Mouse (Mus musculus): Measurements from ENCODE around the gene Tulp2. TPM values are rescaled to one million over a fixed set of nuclear protein-coding genes. Genes with fewer than 3 reads are reported as not detected.
A peak's percentile ranks its signal among the peaks of the same experiment; 100 is the strongest.
"Not testable (repeated sequence)": the region's sequence is repeated elsewhere in the genome, so short reads cannot be mapped to it uniquely, and the experiment has no call there.

Gene Tulp2
- polyA plus RNA-seq, 1 experiment, result 0.17 TPM

DNA sequence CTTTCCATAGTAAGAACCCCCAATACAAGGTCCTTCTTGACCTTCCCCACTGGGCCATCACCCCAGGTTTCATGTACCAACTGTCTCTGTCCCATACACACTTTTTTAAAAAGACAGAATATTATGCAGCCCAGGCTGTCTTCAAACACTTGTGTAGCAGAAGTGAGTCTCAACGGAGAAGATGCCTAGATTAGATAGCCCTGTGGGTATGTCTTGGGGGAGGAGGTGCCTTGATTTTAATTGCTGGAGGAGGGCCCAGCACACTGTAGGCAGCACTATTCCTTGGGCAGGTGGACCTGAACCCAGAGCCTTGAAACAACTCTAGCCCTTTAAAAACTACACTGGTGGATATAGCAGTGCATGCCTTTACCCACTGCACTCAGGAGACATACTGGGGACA, 489 bp downstream of the Tulp2 start:
- WGBS, result 74% methylated on average over 1 of the region's 1 CpGs
- H3K4me3 ChIP-seq (replicated peaks; ENCODE audit: extremely low read depth, low read depth, low read length), result no peak overlapping the region
- no peak for DNase-seq
- H3K4me1 ChIP-seq (ENCODE audit: control insufficient read depth, insufficient read depth, low read length), result no peaks in the 10 kb centered on the region
- TF ChIP-seq POLR2A (IDR thresholded peaks at IDR 0.05; ENCODE audit: borderline replicate concordance, extremely low read depth, low read depth, low read length), result no peak
- no peak for TF ChIP-seq CTCF (IDR thresholded peaks at IDR 0.05; ENCODE audit: insufficient read depth, low read length)

DNA sequence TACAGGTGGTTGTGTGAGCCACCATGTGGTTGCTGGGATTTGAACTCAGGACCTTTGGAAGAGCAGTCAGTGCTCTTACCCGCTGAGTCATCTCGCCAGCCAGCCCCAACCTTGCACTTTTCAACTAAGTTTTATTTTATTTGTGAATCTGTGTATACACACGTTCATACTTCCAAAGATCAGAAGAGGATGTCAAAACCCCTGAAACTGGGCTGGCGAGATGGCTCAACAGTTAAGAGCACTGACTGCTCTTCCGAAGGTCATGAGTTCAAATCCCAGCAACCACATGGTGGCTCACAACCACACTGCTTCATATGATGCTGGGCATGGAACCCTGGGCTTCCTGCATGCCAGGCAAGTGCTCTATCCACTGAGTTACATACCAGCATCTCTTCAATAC, 3.3 kb downstream of the Tulp2 start:
- H3K4me1 ChIP-seq (ENCODE audit: control insufficient read depth, insufficient read depth, low read length); DNase-seq; H3K4me3 ChIP-seq (replicated peaks; ENCODE audit: extremely low read depth, low read depth, low read length): not testable (repeated sequence)
- 89% methylated on average over 5 of the region's 5 CpGs for WGBS

DNA sequence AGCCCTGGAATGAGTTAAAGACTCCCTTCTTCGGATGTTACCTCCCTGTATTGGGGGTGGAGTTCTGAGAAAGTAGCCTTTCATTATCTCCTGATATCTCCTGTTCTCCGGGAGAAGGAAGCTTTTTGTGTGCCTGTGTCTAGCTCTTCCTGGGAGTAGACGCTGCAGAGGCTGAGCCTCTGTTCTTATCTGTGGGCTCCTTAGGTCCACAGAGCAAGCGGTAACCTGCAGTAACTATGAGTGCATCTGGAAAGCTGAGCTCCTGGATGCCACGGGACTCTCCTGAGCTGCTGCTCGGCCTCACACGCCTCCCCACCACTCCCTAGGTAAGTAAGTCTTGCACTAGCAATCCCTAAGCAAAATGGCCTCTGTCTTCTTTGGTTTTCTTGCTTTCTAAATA, 4.5 kb downstream of the Tulp2 start:
- Histone ChIP-seq H3K4me1 (ENCODE audit: control insufficient read depth, insufficient read depth, low read length) (peaks cover 3% of the 10 kb centered on the region; the same call in 1 of the 2 replicates), H3K4me3 (replicated peaks; ENCODE audit: extremely low read depth, low read depth, low read length) (no peak overlapping the region)
- TF ChIP-seq CTCF (IDR thresholded peaks at IDR 0.05; ENCODE audit: insufficient read depth, low read length) (no peak), POLR2A (IDR thresholded peaks at IDR 0.05; ENCODE audit: borderline replicate concordance, extremely low read depth, low read depth, low read length) (no peak)
- DNase-seq, result no peak
- 62% methylated on average over 7 of the region's 7 CpGs for WGBS

DNA sequence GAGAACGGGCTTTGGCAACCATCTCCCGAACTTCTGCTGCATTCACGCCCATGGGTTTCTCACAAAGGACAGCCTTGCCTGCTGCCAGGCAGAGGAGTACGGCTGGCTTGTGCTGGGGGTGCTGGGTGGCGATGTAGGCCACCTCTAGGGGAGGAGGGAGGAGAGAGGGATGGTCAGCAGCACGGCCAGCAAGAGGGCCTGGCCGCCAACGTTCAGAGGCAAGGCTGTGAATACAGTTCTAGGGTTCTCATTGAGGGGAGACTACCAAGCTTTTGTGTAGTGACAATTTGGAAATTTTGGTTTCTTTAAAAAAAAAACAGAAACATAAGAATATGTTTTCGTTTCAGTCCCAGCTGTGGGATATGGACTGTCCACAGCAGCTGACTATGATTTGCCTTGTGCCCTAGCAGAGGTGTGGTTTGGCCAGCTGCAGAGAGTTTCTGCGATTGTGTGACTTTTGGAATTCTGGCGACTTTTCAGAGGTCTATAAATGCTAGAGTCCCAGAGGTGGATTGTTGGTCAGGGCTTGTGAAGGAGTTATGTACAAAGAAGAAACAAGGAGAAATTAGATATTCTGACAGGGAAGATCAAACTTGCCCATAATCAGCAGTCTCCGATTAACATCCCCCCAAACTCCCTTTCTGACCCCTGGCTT, 5.2 kb downstream of the Tulp2 start, which contains the start of gene Gm45808:
Gm45808 (minus strand) TSS at position 51 of the 655 bp plus-strand sequence.
- WGBS, result 78% methylated on average over 12 of the region's 12 CpGs
- TF ChIP-seq CTCF (IDR thresholded peaks at IDR 0.05; ENCODE audit: insufficient read depth, low read length) (no peak), POLR2A (IDR thresholded peaks at IDR 0.05; ENCODE audit: borderline replicate concordance, extremely low read depth, low read depth, low read length) (no peak)
- Histone ChIP-seq H3K4me3 (replicated peaks; ENCODE audit: extremely low read depth, low read depth, low read length) (no peak within 1 kb of the TSS), H3K4me1 (ENCODE audit: control insufficient read depth, insufficient read depth, low read length) (peaks cover 3% of the 10 kb centered on the region; the same call in 1 of the 2 replicates)
- no peak for DNase-seq

DNA sequence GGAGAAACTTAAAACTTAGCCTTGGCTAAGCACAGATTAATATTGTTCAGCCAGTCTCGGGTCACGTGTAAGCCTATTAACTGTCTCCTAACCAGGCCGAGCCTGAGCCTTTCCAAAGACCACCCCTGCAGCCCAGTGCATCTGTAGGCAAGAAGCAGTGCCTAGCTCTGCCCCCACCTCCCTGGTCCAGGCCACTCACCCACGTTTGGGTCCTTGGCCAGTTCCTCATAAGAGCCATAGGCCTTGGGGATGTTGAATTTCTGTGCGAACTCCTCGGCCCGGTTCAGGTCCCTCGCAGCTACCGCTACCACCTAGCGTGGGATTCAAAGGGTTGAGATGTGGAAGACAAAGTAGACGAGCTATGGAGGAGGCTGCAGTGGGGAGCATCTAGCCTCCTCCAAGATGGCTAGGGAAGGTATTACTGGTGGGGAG, 6.2 kb downstream of the Tulp2 start:
- DNase-seq, result no peak
- H3K4me3 ChIP-seq (replicated peaks; ENCODE audit: extremely low read depth, low read depth, low read length), result no peak overlapping the region
- WGBS, result 61% methylated on average over 11 of the region's 11 CpGs
- TF ChIP-seq CTCF (IDR thresholded peaks at IDR 0.05; ENCODE audit: insufficient read depth, low read length) (no peak), POLR2A (IDR thresholded peaks at IDR 0.05; ENCODE audit: borderline replicate concordance, extremely low read depth, low read depth, low read length) (no peak)
- peaks cover 3% of the 10 kb centered on the region; the same call in 1 of the 2 replicates for H3K4me1 ChIP-seq (ENCODE audit: control insufficient read depth, insufficient read depth, low read length)

DNA sequence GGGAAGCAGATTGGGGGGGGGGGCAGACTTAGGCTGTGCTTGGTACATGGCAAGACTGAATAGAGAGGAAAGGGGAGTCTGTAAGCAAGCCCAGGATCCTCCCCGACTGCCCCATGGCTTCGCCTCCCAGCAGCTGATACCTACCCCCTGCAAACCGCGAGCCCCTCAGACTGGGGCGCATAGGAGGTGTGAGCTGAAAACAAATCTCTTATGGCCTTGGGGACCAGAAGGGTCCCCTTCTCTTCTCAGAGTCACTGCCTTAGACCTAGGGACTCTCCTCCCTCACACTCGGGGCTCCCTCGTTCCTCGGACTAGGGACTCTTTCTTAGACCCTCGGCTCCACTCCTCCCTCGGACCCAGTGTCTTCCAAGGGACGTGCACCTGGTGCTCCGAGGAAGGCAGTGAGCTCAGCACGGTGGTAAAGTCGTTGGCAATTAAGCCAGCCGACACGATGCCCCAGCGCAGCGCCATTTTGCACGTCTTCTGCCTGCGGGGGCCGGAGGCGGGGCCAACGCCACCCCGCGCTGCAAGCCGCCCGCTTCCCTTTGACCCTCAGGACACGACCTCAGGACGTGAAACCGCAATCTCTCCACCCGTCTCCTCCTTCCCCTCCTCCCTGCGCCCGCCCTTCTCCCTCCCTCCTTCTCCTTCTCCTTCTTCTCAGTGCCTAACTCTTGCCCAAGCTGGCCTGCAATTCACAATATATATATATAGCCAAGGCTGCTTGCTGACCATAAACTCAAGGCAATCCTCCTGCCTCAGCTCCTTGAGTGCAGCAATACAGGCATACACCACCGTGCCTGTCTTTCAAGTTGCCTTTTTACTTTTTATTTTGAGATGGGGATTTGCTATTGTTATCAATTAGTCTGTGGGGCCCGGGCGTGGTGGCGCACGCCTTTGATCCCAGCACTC, 6.9 kb downstream of the Tulp2 start, which contains the start of gene Dhdh:
Dhdh (minus strand) TSS at position 513 of the 912 bp plus-strand sequence.
- peak; percentile 66 for DNase-seq
- Histone ChIP-seq H3K4me1 (ENCODE audit: control insufficient read depth, insufficient read depth, low read length) (peaks cover 3% of the 10 kb centered on the region; the same call in 1 of the 2 replicates), H3K4me3 (replicated peaks; ENCODE audit: extremely low read depth, low read depth, low read length) (peak within 1 kb of the TSS; percentile 84)
- 13% methylated on average over 38 of the region's 38 CpGs for WGBS
- no peak for TF ChIP-seq CTCF (IDR thresholded peaks at IDR 0.05; ENCODE audit: insufficient read depth, low read length)
- peak; percentile 79; the same call in 1 of the 2 replicates for TF ChIP-seq POLR2A (IDR thresholded peaks at IDR 0.05; ENCODE audit: borderline replicate concordance, extremely low read depth, low read depth, low read length)

DNA sequence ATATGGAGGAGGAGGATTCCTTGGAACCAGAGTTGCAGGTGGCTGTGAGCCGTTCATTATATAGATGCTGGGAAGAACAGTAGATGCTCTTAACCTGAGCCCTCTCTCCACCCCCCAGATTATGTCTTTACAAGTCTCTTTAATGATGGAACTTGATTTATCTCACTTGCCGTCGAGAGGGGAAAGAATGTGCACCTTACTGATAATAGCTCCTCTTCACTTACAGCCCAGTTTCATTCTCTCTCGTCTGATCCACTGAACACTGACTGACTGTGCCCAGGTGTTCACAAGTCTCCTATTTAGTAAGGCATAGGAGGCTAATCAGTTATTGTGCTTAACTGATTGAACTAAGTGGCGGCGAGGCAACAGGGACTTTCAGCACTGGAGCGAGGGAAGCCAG, 7.9 kb downstream of the Tulp2 start:
- Histone ChIP-seq H3K4me3 (replicated peaks; ENCODE audit: extremely low read depth, low read depth, low read length) (no peak overlapping the region), H3K4me1 (ENCODE audit: control insufficient read depth, insufficient read depth, low read length) (peaks cover 3% of the 10 kb centered on the region; the same call in 1 of the 2 replicates)
- no peak for DNase-seq
- TF ChIP-seq POLR2A (IDR thresholded peaks at IDR 0.05; ENCODE audit: borderline replicate concordance, extremely low read depth, low read depth, low read length), result no peak
- TF ChIP-seq CTCF (IDR thresholded peaks at IDR 0.05; ENCODE audit: insufficient read depth, low read length), result no peak
- 83% methylated on average over 7 of the region's 7 CpGs for WGBS

DNA sequence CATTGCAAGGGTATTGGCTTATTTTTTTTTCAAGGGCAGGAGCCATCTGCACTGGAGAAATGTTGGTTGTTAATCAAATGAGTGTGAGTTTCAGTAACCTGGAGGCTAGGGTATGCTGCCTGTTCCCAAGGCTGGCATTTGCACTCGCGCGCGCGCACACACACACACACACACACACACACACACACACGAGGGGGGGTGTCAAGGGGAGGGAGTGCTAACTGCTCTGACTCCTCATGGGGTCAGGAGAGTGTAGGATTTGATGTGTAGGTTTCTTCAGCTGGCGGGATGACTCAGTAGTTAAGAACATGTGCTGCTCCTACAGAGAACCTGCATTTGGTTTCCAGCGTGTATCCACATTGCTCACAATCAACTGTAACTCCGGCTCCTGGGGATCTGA, 9.1 kb downstream of the Tulp2 start:
- Histone ChIP-seq H3K4me1 (ENCODE audit: control insufficient read depth, insufficient read depth, low read length) (peaks cover 3% of the 10 kb centered on the region; the same call in 1 of the 2 replicates), H3K4me3 (replicated peaks; ENCODE audit: extremely low read depth, low read depth, low read length) (no peak overlapping the region)
- DNase-seq, result no peak
- TF ChIP-seq CTCF (IDR thresholded peaks at IDR 0.05; ENCODE audit: insufficient read depth, low read length) (no peak), POLR2A (IDR thresholded peaks at IDR 0.05; ENCODE audit: borderline replicate concordance, extremely low read depth, low read depth, low read length) (no peak)
- 43% methylated on average over 9 of the region's 9 CpGs for WGBS

DNA sequence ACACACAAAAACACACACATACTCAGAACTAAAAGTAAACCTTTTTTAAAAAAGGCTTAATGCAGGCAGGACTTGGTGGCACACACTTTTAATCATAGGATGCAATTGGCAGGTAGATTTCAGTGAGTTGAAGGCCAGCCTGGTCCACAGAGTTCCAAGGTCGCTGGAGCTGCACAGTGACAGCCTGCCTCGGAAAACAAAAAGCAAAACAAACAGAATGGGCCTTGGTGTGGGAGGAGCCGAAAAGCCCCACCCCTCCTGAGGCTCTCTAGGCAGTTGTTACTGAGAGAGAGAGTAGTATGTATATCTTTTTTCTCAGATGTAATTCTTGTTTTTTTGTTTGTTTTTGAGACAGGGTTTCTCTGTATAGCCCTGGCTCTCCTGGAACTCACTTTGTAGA, 9.6 kb downstream of the Tulp2 start:
- Histone ChIP-seq H3K4me3 (replicated peaks; ENCODE audit: extremely low read depth, low read depth, low read length) (no peak overlapping the region), H3K4me1 (ENCODE audit: control insufficient read depth, insufficient read depth, low read length) (peaks cover 3% of the 10 kb centered on the region; the same call in 1 of the 2 replicates)
- 8% methylated on average over 3 of the region's 3 CpGs for WGBS
- peak; percentile 30 for DNase-seq
- peak; percentile 35; the same call in 1 of the 2 replicates for TF ChIP-seq POLR2A (IDR thresholded peaks at IDR 0.05; ENCODE audit: borderline replicate concordance, extremely low read depth, low read depth, low read length)
- no peak for TF ChIP-seq CTCF (IDR thresholded peaks at IDR 0.05; ENCODE audit: insufficient read depth, low read length)
